Comparison of ENCODE assay signal across 18 mouse cellular contexts in genomic region chr15:100150593-100150992, GRCm38 (mm10).
A peak's percentile ranks its signal among the peaks of the same experiment; 100 is the strongest.
DNase-seq lines count a peak whose midpoint lies in the region; ATAC-seq and TF ChIP-seq lines count a peak whose summit lies in the region.
"Had no signal": no experiment of that assay in that cellular context is flagged by ENCODE, and none has a peak within 500 bp of the region (broad histone marks: within the 10 kb centered on the region; RNA-seq: fewer than 3 reads in every experiment).

No protein-coding gene starts in this region.

- H3K27me3 ChIP-seq in hindbrain, embryonic 10.5 days (ENCODE audit: insufficient read depth, poor library complexity, severe bottlenecking) = no peaks in the 10 kb centered on the region
- no peaks in the 10 kb centered on the region for H3K27me3 ChIP-seq in hindbrain, embryonic 14.5 days (ENCODE audit: control insufficient read depth, insufficient read depth, low read length)
- H3K27me3 ChIP-seq in midbrain, embryonic 13.5 days = no peaks in the 10 kb centered on the region
- H3K27me3 ChIP-seq in midbrain, embryonic 10.5 days (ENCODE audit: low read depth, poor library complexity, severe bottlenecking) = no peaks in the 10 kb centered on the region
- no peaks in the 10 kb centered on the region for H3K27me3 ChIP-seq in thymus, adult 2 months (ENCODE audit: control insufficient read depth, insufficient read depth, low read length)
- H3K27me3 ChIP-seq in kidney, embryonic 14.5 days (ENCODE audit: control insufficient read depth, insufficient read depth, low read length) = no peaks in the 10 kb centered on the region
- H3K27me3 ChIP-seq: lung, embryonic 15.5 days had no signal

- H3K4me2 ChIP-seq in hindbrain, embryonic 14.5 days (replicated peaks) = no peak overlapping the region
- H3K4me2 ChIP-seq in midbrain, embryonic 13.5 days (replicated peaks) = no peak overlapping the region
- no peak overlapping the region for H3K4me2 ChIP-seq in kidney, embryonic 14.5 days (replicated peaks; ENCODE audit: low read depth, low read length)
- H3K4me2 ChIP-seq: lung, embryonic 15.5 days had no signal

- H3K36me3 ChIP-seq in hindbrain, embryonic 10.5 days = peaks cover 49% of the 10 kb centered on the region
- peaks cover 33% of the 10 kb centered on the region for H3K36me3 ChIP-seq in hindbrain, embryonic 14.5 days (replicated peaks; ENCODE audit: control insufficient read depth, insufficient read depth)
- H3K36me3 ChIP-seq in midbrain, embryonic 13.5 days = peaks cover 28% of the 10 kb centered on the region
- peaks cover 51% of the 10 kb centered on the region for H3K36me3 ChIP-seq in midbrain, embryonic 10.5 days
- H3K36me3 ChIP-seq in thymus, adult 2 months (ENCODE audit: control insufficient read depth, insufficient read depth, low read length) = peaks cover 11% of the 10 kb centered on the region
- H3K36me3 ChIP-seq in kidney, embryonic 14.5 days (ENCODE audit: control insufficient read depth, insufficient read depth, low read length) = peaks cover 17% of the 10 kb centered on the region; the same call in 1 of the 2 replicates

- no peaks in the 10 kb centered on the region for H3K9me3 ChIP-seq in hindbrain, embryonic 10.5 days
- no peaks in the 10 kb centered on the region for H3K9me3 ChIP-seq in hindbrain, embryonic 14.5 days (ENCODE audit: control insufficient read depth, low read length)
- no peaks in the 10 kb centered on the region for H3K9me3 ChIP-seq in midbrain, embryonic 13.5 days
- H3K9me3 ChIP-seq in midbrain, embryonic 10.5 days (replicated peaks) = no peaks in the 10 kb centered on the region
- H3K9me3 ChIP-seq in kidney, embryonic 14.5 days (ENCODE audit: control insufficient read depth, low read length) = no peaks in the 10 kb centered on the region
- H3K9me3 ChIP-seq: lung, embryonic 15.5 days had no signal

- TF ChIP-seq CTCF in bone marrow macrophage, adult 2 months (IDR thresholded peaks at IDR 0.05; ENCODE audit: low read depth, low read length) = no peak
- no peak for TF ChIP-seq CTCF in thymus, adult 2 months (IDR thresholded peaks at IDR 0.05; ENCODE audit: borderline replicate concordance, control insufficient read depth, extremely low read depth, insufficient read depth, low read length, poor library complexity)

- DNase-seq in hindbrain, embryonic 10.5 days (ENCODE audit: low spot score) = no peak
- no peak for DNase-seq in hindbrain, embryonic 14.5 days (ENCODE audit: low spot score)
- no peak for DNase-seq in midbrain, embryonic 10.5 days (ENCODE audit: low spot score)
- no peak for DNase-seq in thymus, adult 2 months
- DNase-seq: adrenal gland, postnatal 10 days; B cell, adult 2 months; heart, adult 11 months; kidney, adult 11 months; kidney, postnatal 4 days; liver; thymus, postnatal 36 days had no signal

- 78% methylated on average over 4 of the region's 4 CpGs for WGBS in hindbrain, embryonic 10.5 days
- WGBS in hindbrain, embryonic 14.5 days = 60% methylated on average over 4 of the region's 4 CpGs
- 71% methylated on average over 4 of the region's 4 CpGs for WGBS in midbrain, embryonic 13.5 days
- 81% methylated on average over 4 of the region's 4 CpGs for WGBS in midbrain, embryonic 10.5 days
- WGBS in thymus, adult 2 months = 86% methylated on average over 4 of the region's 4 CpGs
- WGBS in kidney, embryonic 14.5 days = 55% methylated on average over 4 of the region's 4 CpGs

- no peaks in the 10 kb centered on the region for H3K4me1 ChIP-seq in hindbrain, embryonic 10.5 days (replicated peaks)
- H3K4me1 ChIP-seq in hindbrain, embryonic 14.5 days (replicated peaks; ENCODE audit: control insufficient read depth, insufficient read depth, low read length) = peaks cover 5% of the 10 kb centered on the region; the same call in 1 of the 2 replicates
- peaks cover 22% of the 10 kb centered on the region for H3K4me1 ChIP-seq in midbrain, embryonic 13.5 days (replicated peaks)
- peaks cover 9% of the 10 kb centered on the region; the same call in 1 of the 2 replicates for H3K4me1 ChIP-seq in midbrain, embryonic 10.5 days
- H3K4me1 ChIP-seq in bone marrow macrophage, adult 2 months (ENCODE audit: control insufficient read depth, insufficient read depth, low read length) = peaks cover 55% of the 10 kb centered on the region
- no peaks in the 10 kb centered on the region for H3K4me1 ChIP-seq in thymus, adult 2 months (replicated peaks; ENCODE audit: control insufficient read depth, insufficient read depth, low read length)
- no peaks in the 10 kb centered on the region for H3K4me1 ChIP-seq in kidney, embryonic 14.5 days (ENCODE audit: control insufficient read depth, insufficient read depth, low read length)

- 0 out of 2 replicates have a peak overlapping the region, but pooled peaks have one; percentile 2 for H3K27ac ChIP-seq in hindbrain, embryonic 10.5 days
- H3K27ac ChIP-seq in hindbrain, embryonic 14.5 days = no peak overlapping the region
- H3K27ac ChIP-seq in midbrain, embryonic 13.5 days = peak overlapping the region; percentile 12; the same call in 1 of the 2 replicates
- no peak overlapping the region for H3K27ac ChIP-seq in midbrain, embryonic 10.5 days (replicated peaks)
- H3K27ac ChIP-seq in bone marrow macrophage, adult 2 months (ENCODE audit: insufficient read depth, low read depth, low read length) = peak overlapping the region; percentile 44
- H3K27ac ChIP-seq in thymus, adult 2 months (ENCODE audit: control insufficient read depth, insufficient read depth, low read length) = no peak overlapping the region
- no peak overlapping the region for H3K27ac ChIP-seq in kidney, embryonic 14.5 days (ENCODE audit: low read depth, low read length)
- H3K27ac ChIP-seq: lung, embryonic 15.5 days had no signal

- ATAC-seq in hindbrain, embryonic 14.5 days (ENCODE audit: low FRiP score) = no peak
- ATAC-seq in midbrain, embryonic 13.5 days = no peak
- peak; percentile 79 for ATAC-seq in megakaryocyte, adult 5-6 weeks (ENCODE audit: poor library complexity, severe bottlenecking)
- ATAC-seq in kidney, embryonic 14.5 days (ENCODE audit: low FRiP score, low TSS enrichment) = no peak
- ATAC-seq: forebrain, embryonic 14.5 days had no signal

- no peak for TF ChIP-seq POLR2A in bone marrow macrophage, adult 2 months (IDR thresholded peaks at IDR 0.05; ENCODE audit: borderline replicate concordance, low read depth, low read length)
- no peak for TF ChIP-seq POLR2A in thymus, adult 2 months (IDR thresholded peaks at IDR 0.05; ENCODE audit: control insufficient read depth, extremely low read depth, insufficient read depth, low read length, poor library complexity)

- H3K4me3 ChIP-seq in hindbrain, embryonic 10.5 days = no peak overlapping the region
- H3K4me3 ChIP-seq in hindbrain, embryonic 14.5 days (replicated peaks; ENCODE audit: low read length) = no peak overlapping the region
- H3K4me3 ChIP-seq in midbrain, embryonic 13.5 days (replicated peaks) = no peak overlapping the region
- no peak overlapping the region for H3K4me3 ChIP-seq in midbrain, embryonic 10.5 days
- H3K4me3 ChIP-seq in bone marrow macrophage, adult 2 months (ENCODE audit: insufficient read depth, low read length) = no peak overlapping the region
- no peak overlapping the region for H3K4me3 ChIP-seq in thymus, adult 2 months (ENCODE audit: control insufficient read depth, insufficient read depth, low read length)
- H3K4me3 ChIP-seq in kidney, embryonic 14.5 days (ENCODE audit: low read length) = no peak overlapping the region
- H3K4me3 ChIP-seq: lung, embryonic 15.5 days; myocyte had no signal

- no peak overlapping the region for H3K9ac ChIP-seq in hindbrain, embryonic 14.5 days
- no peak overlapping the region for H3K9ac ChIP-seq in midbrain, embryonic 13.5 days (replicated peaks)
- no peak overlapping the region for H3K9ac ChIP-seq in kidney, embryonic 14.5 days (ENCODE audit: low read depth, low read length)
- H3K9ac ChIP-seq: lung, embryonic 15.5 days had no signal

Comparison
In these comparisons a context has a peak if more than half of its experiments do, and no peak if none do; other contexts are left out.
1. H3K27ac ChIP-seq: peak in hindbrain, embryonic 10.5 days (single experiment), midbrain, embryonic 13.5 days (single experiment) and bone marrow macrophage, adult 2 months (single experiment); none in hindbrain, embryonic 14.5 days (single experiment), midbrain, embryonic 10.5 days (single experiment), thymus, adult 2 months (single experiment) and kidney, embryonic 14.5 days (single experiment).